Comparison of ENCODE assay signal across 8 mouse cellular contexts in the genomic region with DNA sequence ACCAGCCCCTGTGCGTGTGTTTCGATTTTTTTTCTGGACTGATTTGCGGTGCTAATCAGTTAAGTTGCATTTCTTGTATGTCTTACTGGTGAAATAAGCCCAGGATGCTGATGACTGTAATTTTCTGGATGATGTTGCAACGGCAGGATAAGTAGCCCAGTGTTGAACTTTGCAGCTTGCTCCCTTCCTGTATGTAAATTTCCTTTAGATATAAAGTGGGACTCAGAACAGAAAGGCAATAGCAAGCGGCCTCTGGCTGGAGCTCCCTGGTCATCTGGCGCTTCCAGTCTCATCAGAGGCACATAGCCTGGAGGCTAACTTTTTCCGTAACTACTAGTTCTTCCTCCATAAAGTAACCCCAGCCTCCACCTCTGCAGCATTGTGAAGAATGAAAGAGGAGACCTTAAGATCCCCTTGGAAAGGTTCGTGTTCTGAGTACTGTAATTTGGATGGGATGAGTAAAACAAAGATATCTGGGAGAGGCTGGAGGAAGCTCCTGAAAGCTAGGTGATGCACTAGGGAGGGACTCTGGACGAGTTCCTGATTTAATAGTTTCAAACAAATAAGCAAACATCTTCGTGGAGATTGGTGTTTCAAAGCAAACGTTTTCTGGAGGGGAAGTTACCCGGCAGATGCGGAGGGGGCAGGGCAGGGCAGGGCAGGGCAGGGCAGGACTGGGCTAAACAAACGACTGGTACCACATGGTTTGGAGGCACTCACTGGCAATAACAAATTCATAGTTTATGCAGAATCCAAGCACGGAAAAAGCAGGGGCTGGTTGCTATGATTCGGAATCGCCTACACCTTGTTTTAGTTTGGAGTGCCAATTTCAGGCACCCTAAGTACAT.
DNase-seq lines count a peak whose midpoint lies in the region; ATAC-seq and TF ChIP-seq lines count a peak whose summit lies in the region.

No protein-coding gene starts in this region.

- no peaks in the 10 kb centered on the region for H3K9me3 ChIP-seq in heart, embryonic 12.5 days (replicated peaks)
- no peaks in the 10 kb centered on the region for H3K9me3 ChIP-seq in kidney, embryonic 15.5 days (replicated peaks)
- no peaks in the 10 kb centered on the region for H3K9me3 ChIP-seq in lung, embryonic 16.5 days (ENCODE audit: control insufficient read depth, low read length)

- no peak for TF ChIP-seq POLR2A in cortical plate, adult 2 months (IDR thresholded peaks at IDR 0.05; ENCODE audit: extremely low read depth, insufficient read depth, low read length)

- H3K36me3 ChIP-seq in heart, embryonic 12.5 days = peaks cover 8% of the 10 kb centered on the region
- peaks cover 9% of the 10 kb centered on the region for H3K36me3 ChIP-seq in kidney, embryonic 15.5 days
- no peaks in the 10 kb centered on the region for H3K36me3 ChIP-seq in lung, embryonic 16.5 days (ENCODE audit: control insufficient read depth, insufficient read depth, low read length)

- H3K27ac ChIP-seq in cortical plate, adult 2 months (ENCODE audit: insufficient read depth, low read length) = peak overlapping the region; percentile 38
- H3K27ac ChIP-seq in heart, embryonic 12.5 days (ENCODE audit: poor library complexity, severe bottlenecking) = 0 out of 2 replicates have a peak overlapping the region, but pooled peaks have one; percentile 39
- H3K27ac ChIP-seq in kidney, embryonic 15.5 days = peak overlapping the region; percentile 97
- peak overlapping the region; percentile 97 for H3K27ac ChIP-seq in lung, embryonic 16.5 days (ENCODE audit: low read length)

- no peak overlapping the region for H3K9ac ChIP-seq in heart, embryonic 12.5 days
- peak overlapping the region; percentile 72 for H3K9ac ChIP-seq in kidney, embryonic 15.5 days
- H3K9ac ChIP-seq in lung, embryonic 16.5 days (ENCODE audit: low read length) = peak overlapping the region; percentile 90

- H3K4me3 ChIP-seq in cortical plate, adult 2 months (ENCODE audit: insufficient read depth, low read length) = peak overlapping the region; percentile 82; the same call in 1 of the 2 replicates
- H3K4me3 ChIP-seq in heart, embryonic 12.5 days = peak overlapping the region; percentile 78
- H3K4me3 ChIP-seq in kidney, embryonic 15.5 days (replicated peaks) = peak overlapping the region; percentile 73
- peak overlapping the region; percentile 80 for H3K4me3 ChIP-seq in lung, embryonic 16.5 days (ENCODE audit: low read length)

- no peak for TF ChIP-seq CTCF in cortical plate, adult 2 months (IDR thresholded peaks at IDR 0.05; ENCODE audit: extremely low read depth, insufficient read depth, low read length)

- 22% methylated on average over 17 of the region's 17 CpGs for WGBS in heart, embryonic 12.5 days
- WGBS in kidney, embryonic 15.5 days = 16% methylated on average over 17 of the region's 17 CpGs
- 18% methylated on average over 17 of the region's 17 CpGs for WGBS in lung, embryonic 16.5 days

- H3K4me2 ChIP-seq in heart, embryonic 12.5 days = peak overlapping the region; percentile 86
- H3K4me2 ChIP-seq in kidney, embryonic 15.5 days = peak overlapping the region; percentile 92
- peak overlapping the region; percentile 89 for H3K4me2 ChIP-seq in lung, embryonic 16.5 days (ENCODE audit: low read depth, low read length)

- no peak for ATAC-seq in heart, embryonic 12.5 days (ENCODE audit: insufficient number of reproducible peaks, low FRiP score)
- no peak for ATAC-seq in kidney, embryonic 15.5 days (replicated peaks; ENCODE audit: low FRiP score)
- ATAC-seq in lung, embryonic 16.5 days (ENCODE audit: low read depth) = no peak
- peak; percentile 23; the same call in 1 of the 2 replicates for ATAC-seq in neutrophil, adult 5-6 weeks (ENCODE audit: extremely low read depth, insufficient number of reproducible peaks, low FRiP score, poor library complexity, severe bottlenecking)

- H3K27me3 ChIP-seq in heart, embryonic 12.5 days (replicated peaks) = no peaks in the 10 kb centered on the region
- 0 out of 2 replicates have a peak, but pooled peaks cover 3% of the 10 kb centered on the region for H3K27me3 ChIP-seq in kidney, embryonic 15.5 days
- no peaks in the 10 kb centered on the region for H3K27me3 ChIP-seq in lung, embryonic 16.5 days (ENCODE audit: control insufficient read depth, insufficient read depth, low read depth, low read length)

- H3K4me1 ChIP-seq in cortical plate, adult 2 months (ENCODE audit: control insufficient read depth, insufficient read depth, low read length) = peaks cover 2% of the 10 kb centered on the region; the same call in 1 of the 2 replicates
- H3K4me1 ChIP-seq in heart, embryonic 12.5 days (replicated peaks) = peaks cover 14% of the 10 kb centered on the region
- H3K4me1 ChIP-seq in kidney, embryonic 15.5 days = peaks cover 32% of the 10 kb centered on the region
- peaks cover 7% of the 10 kb centered on the region; the same call in 1 of the 2 replicates for H3K4me1 ChIP-seq in lung, embryonic 16.5 days (replicated peaks; ENCODE audit: control insufficient read depth, insufficient read depth, low read length)

- peak; percentile 58 for DNase-seq in layer of hippocampus, adult 9-11 months
- no peak for DNase-seq in layer of hippocampus, postnatal 10 days (ENCODE audit: low spot score in 2 of 2)
- DNase-seq in frontal cortex, postnatal 10 days (ENCODE audit: low spot score in 2 of 2) = no peak

Comparison
In these comparisons a context has a peak if more than half of its experiments do, and no peak if none do; other contexts are left out.
1. H3K27ac ChIP-seq: peak in every context shown above with its lines; median percentile 97 in kidney, embryonic 15.5 days; 97 in lung, embryonic 16.5 days; 39 in heart, embryonic 12.5 days; 38 in cortical plate, adult 2 months.